Comparison of ENCODE assay signal across 17 mouse cellular contexts in genomic region chr2:59587387-59588095, GRCm38 (mm10). TPM values are rescaled to one million over a fixed set of nuclear protein-coding genes. Genes with fewer than 3 reads are reported as not detected.
DNase-seq lines count a peak whose midpoint lies in the region; ATAC-seq lines count a peak whose summit lies in the region.
"Had no signal": no experiment of that assay in that cellular context is flagged by ENCODE, and none has a peak within 500 bp of the region (broad histone marks: within the 10 kb centered on the region; RNA-seq: fewer than 3 reads in every experiment).

No protein-coding gene starts in this region.

- no peak overlapping the region for H3K4me2 ChIP-seq in forebrain, embryonic 12.5 days
- H3K4me2 ChIP-seq: embryonic facial prominence, embryonic 15.5 days; heart, embryonic 13.5 days; kidney, embryonic 15.5 days had no signal

- no peak overlapping the region for H3K9ac ChIP-seq in forebrain, embryonic 12.5 days
- H3K9ac ChIP-seq: embryonic facial prominence, embryonic 15.5 days; heart, embryonic 13.5 days; kidney, embryonic 15.5 days; liver, embryonic 14.5 days had no signal

- intact Hi-C loops in left cerebral cortex, postnatal 14 days (cut with DNase I): no loop called here
- intact Hi-C loops in left cerebral cortex, postnatal 4 days (cut with DNase I): no loop called here

- H3K4me1 ChIP-seq in limb, embryonic 10.5 days: peaks cover 23% of the 10 kb centered on the region
- peaks cover 5% of the 10 kb centered on the region; the same call in 1 of the 2 replicates for H3K4me1 ChIP-seq in forebrain, embryonic 12.5 days
- H3K4me1 ChIP-seq: embryonic facial prominence, embryonic 15.5 days; kidney, embryonic 15.5 days; midbrain, embryonic 10.5 days had no signal

- WGBS in limb, embryonic 10.5 days: 71% methylated on average over 10 of the region's 10 CpGs
- 58% methylated on average over 10 of the region's 10 CpGs for WGBS in forebrain, embryonic 12.5 days

- no peak for ATAC-seq in forebrain, embryonic 12.5 days (ENCODE audit: low FRiP score)
- ATAC-seq: forebrain, embryonic 14.5 days had no signal

- no peaks in the 10 kb centered on the region for H3K36me3 ChIP-seq in limb, embryonic 10.5 days
- H3K36me3 ChIP-seq in forebrain, embryonic 12.5 days (replicated peaks): no peaks in the 10 kb centered on the region
- H3K36me3 ChIP-seq: embryonic facial prominence, embryonic 15.5 days; heart, embryonic 13.5 days; kidney, embryonic 15.5 days; midbrain, embryonic 10.5 days had no signal

- peak; percentile 23 to 54 for DNase-seq in left cerebral cortex, postnatal 14 days (ENCODE audit: low spot score in 2 of 2)
- no peak for DNase-seq in left cerebral cortex, postnatal 4 days
- DNase-seq in 3T3-L1 (ENCODE audit: low read depth, low spot score) (peak; percentile 98), MN1 (ENCODE audit: low spot score) (peak; percentile 60)
- DNase-seq in limb, embryonic 10.5 days (ENCODE audit: low spot score): no peak
- no peak for DNase-seq in cerebellum, postnatal 10 days
- no peak for DNase-seq in ovary, postnatal 10 days (ENCODE audit: low spot score)
- DNase-seq: cerebellum, adult 8-10 months; heart, postnatal 4 days; thymus, postnatal 25 days had no signal

- no peaks in the 10 kb centered on the region for H3K9me3 ChIP-seq in limb, embryonic 10.5 days (replicated peaks)
- no peaks in the 10 kb centered on the region for H3K9me3 ChIP-seq in forebrain, embryonic 12.5 days
- H3K9me3 ChIP-seq: embryonic facial prominence, embryonic 15.5 days; heart, embryonic 13.5 days; kidney, embryonic 15.5 days had no signal

- H3K4me3 ChIP-seq in limb, embryonic 10.5 days: no peak overlapping the region
- H3K4me3 ChIP-seq in forebrain, embryonic 12.5 days (replicated peaks): no peak overlapping the region
- H3K4me3 ChIP-seq: embryonic facial prominence, embryonic 15.5 days; heart, embryonic 13.5 days; kidney, embryonic 15.5 days; midbrain, embryonic 10.5 days had no signal

- H3K27me3 ChIP-seq in limb, embryonic 10.5 days (ENCODE audit: low read depth, poor library complexity, severe bottlenecking): no peaks in the 10 kb centered on the region
- H3K27me3 ChIP-seq in forebrain, embryonic 12.5 days: no peaks in the 10 kb centered on the region
- H3K27me3 ChIP-seq: embryonic facial prominence, embryonic 15.5 days; heart, embryonic 13.5 days; kidney, embryonic 15.5 days had no signal

- H3K27ac ChIP-seq in limb, embryonic 10.5 days: peak overlapping the region; percentile 69
- H3K27ac ChIP-seq in forebrain, embryonic 12.5 days: no peak overlapping the region
- H3K27ac ChIP-seq: embryonic facial prominence, embryonic 15.5 days; heart, embryonic 13.5 days; kidney, embryonic 15.5 days; liver, embryonic 14.5 days; midbrain, embryonic 10.5 days had no signal

RNA-seq across cellular contexts. Expression of gene Tanc1, which starts 24.3 kb away (rescaled TPM):
- total RNA-seq in left cerebral cortex, postnatal 14 days (2021): 10 to 100 TPM; 13.0 to 14.9 TPM
- total RNA-seq in left cerebral cortex, postnatal 4 days (2021): 10 to 100 TPM in 1 of 2 experiments, 1 to 10 TPM in 1; 9.4 to 10.8 TPM
- polyA plus RNA-seq in limb, embryonic 10.5 days (2016; fragmentation: Nextera tagmentation; extraction: Ambion mirVana): 65.4 and 85.4 TPM in 2 replicates
- 20.0 and 23.6 TPM in 2 replicates for polyA plus RNA-seq in forebrain, embryonic 12.5 days (2016; fragmentation: Nextera tagmentation; extraction: Ambion mirVana)

Comparison
In these comparisons a context has a peak if more than half of its experiments do, and no peak if none do; other contexts are left out.
1. DNase-seq: peak in left cerebral cortex, postnatal 14 days (2 of 2), 3T3-L1 (single experiment) and MN1 (single experiment); none in left cerebral cortex, postnatal 4 days (single experiment), limb, embryonic 10.5 days (single experiment), cerebellum, postnatal 10 days (0 of 2) and ovary, postnatal 10 days (single experiment).